Mouse (Mus musculus): ENCODE data around the gene Degs2. TPM values are rescaled to one million over a fixed set of nuclear protein-coding genes. Genes with fewer than 3 reads are reported as not detected.

The Degs2 gene
- polyA plus RNA-seq, 1 experiment, result 21.6 TPM

DNA sequence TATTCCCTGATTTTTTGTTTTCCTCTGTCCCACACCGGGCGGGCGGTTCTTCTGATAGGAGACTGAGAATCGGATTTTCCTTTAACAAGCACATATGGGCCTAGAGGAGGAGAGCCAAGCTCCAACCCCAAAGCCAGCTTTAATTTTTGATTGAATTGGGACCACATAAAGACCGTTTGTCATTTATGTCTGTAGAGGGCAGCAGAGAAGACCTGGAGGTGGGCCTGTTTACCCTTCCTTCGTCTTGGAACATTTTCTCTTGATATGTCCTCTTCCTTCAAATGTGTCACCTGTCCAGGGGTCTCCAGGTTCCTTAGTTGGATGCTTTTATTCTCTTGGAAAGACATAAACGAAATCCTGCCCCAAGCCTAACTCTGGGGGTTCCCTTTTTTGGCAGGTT is 4.0 kb upstream of the Degs2 start:
- no peak overlapping the region for H3K27ac ChIP-seq (ENCODE audit: control insufficient read depth, insufficient read depth, low read length)
- 52% methylated on average over 7 of the region's 7 CpGs for WGBS
- TF ChIP-seq CTCF (IDR thresholded peaks at IDR 0.05; ENCODE audit: borderline replicate concordance, control insufficient read depth, extremely low read depth, insufficient read depth, low read length, poor library complexity) (no peak), POLR2A (IDR thresholded peaks at IDR 0.05; ENCODE audit: control insufficient read depth, extremely low read depth, insufficient read depth, low read length, poor library complexity) (no peak)
- H3K4me3 ChIP-seq (ENCODE audit: control insufficient read depth, insufficient read depth, low read length), result no peak overlapping the region
- DNase-seq, result no peak
- H3K4me1 ChIP-seq (replicated peaks; ENCODE audit: control insufficient read depth, insufficient read depth, low read length), result peaks cover 13% of the 10 kb centered on the region
- no peaks in the 10 kb centered on the region for H3K36me3 ChIP-seq (ENCODE audit: control insufficient read depth, insufficient read depth, low read length)
- no peaks in the 10 kb centered on the region for H3K27me3 ChIP-seq (ENCODE audit: control insufficient read depth, insufficient read depth, low read length)

DNA sequence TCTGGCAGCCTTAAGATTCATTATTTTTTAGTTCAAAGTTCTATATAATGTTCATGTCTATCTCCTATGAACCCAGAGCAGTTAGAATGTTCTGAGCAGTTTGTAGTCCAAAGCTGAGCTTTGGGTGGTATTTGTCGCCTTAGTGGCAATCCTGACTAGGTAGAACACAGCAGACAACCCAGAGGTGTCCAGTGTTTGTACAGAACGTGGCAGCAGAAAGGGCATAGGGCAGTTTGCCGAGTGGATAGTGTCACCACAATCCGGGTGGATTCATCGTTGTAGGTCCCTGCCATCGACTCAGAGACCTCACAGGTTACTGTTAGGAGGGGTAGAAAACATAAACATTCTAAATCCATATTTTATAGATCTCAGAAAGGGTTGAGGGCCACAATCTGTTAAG is 3.4 kb upstream of the Degs2 start:
- no peaks in the 10 kb centered on the region for H3K27me3 ChIP-seq (ENCODE audit: control insufficient read depth, insufficient read depth, low read length)
- H3K27ac ChIP-seq (ENCODE audit: control insufficient read depth, insufficient read depth, low read length), result no peak overlapping the region
- H3K36me3 ChIP-seq (ENCODE audit: control insufficient read depth, insufficient read depth, low read length), result no peaks in the 10 kb centered on the region
- H3K4me1 ChIP-seq (replicated peaks; ENCODE audit: control insufficient read depth, insufficient read depth, low read length), result peaks cover 20% of the 10 kb centered on the region
- TF ChIP-seq POLR2A (IDR thresholded peaks at IDR 0.05; ENCODE audit: control insufficient read depth, extremely low read depth, insufficient read depth, low read length, poor library complexity) (no peak), CTCF (IDR thresholded peaks at IDR 0.05; ENCODE audit: borderline replicate concordance, control insufficient read depth, extremely low read depth, insufficient read depth, low read length, poor library complexity) (no peak)
- no peak overlapping the region for H3K4me3 ChIP-seq (ENCODE audit: control insufficient read depth, insufficient read depth, low read length)
- DNase-seq, result no peak
- whole genome bisulfite sequencing, result 95% methylated on average over 6 of the region's 6 CpGs

- no peaks in the 10 kb centered on the region for H3K27me3 ChIP-seq (ENCODE audit: control insufficient read depth, insufficient read depth, low read length)
- H3K4me3 ChIP-seq (ENCODE audit: control insufficient read depth, insufficient read depth, low read length), result peak overlapping the region; percentile 67
- no peaks in the 10 kb centered on the region for H3K36me3 ChIP-seq (ENCODE audit: control insufficient read depth, insufficient read depth, low read length)
- H3K4me1 ChIP-seq (replicated peaks; ENCODE audit: control insufficient read depth, insufficient read depth, low read length), result peaks cover 37% of the 10 kb centered on the region
- H3K27ac ChIP-seq (ENCODE audit: control insufficient read depth, insufficient read depth, low read length), result peak overlapping the region; percentile 89
- WGBS, result 5% methylated on average over 2 of the region's 2 CpGs
- DNase-seq, result peak; percentile 69
- TF ChIP-seq POLR2A (IDR thresholded peaks at IDR 0.05; ENCODE audit: control insufficient read depth, extremely low read depth, insufficient read depth, low read length, poor library complexity) (no peak), CTCF (IDR thresholded peaks at IDR 0.05; ENCODE audit: borderline replicate concordance, control insufficient read depth, extremely low read depth, insufficient read depth, low read length, poor library complexity) (no peak)
These were observed 894 bp downstream of the Degs2 start for GRCm38 (mm10) chr12:108701221-108701620.

GRCm38 (mm10) chr12:108700037-108700436 is 2.1 kb downstream of the Degs2 start:
- WGBS, result 61% methylated on average over 5 of the region's 5 CpGs
- no peaks in the 10 kb centered on the region for H3K36me3 ChIP-seq (ENCODE audit: control insufficient read depth, insufficient read depth, low read length)
- DNase-seq, result no peak
- no peaks in the 10 kb centered on the region for H3K27me3 ChIP-seq (ENCODE audit: control insufficient read depth, insufficient read depth, low read length)
- no peak for TF ChIP-seq CTCF (IDR thresholded peaks at IDR 0.05; ENCODE audit: borderline replicate concordance, control insufficient read depth, extremely low read depth, insufficient read depth, low read length, poor library complexity)
- no peak for TF ChIP-seq POLR2A (IDR thresholded peaks at IDR 0.05; ENCODE audit: control insufficient read depth, extremely low read depth, insufficient read depth, low read length, poor library complexity)
- H3K4me1 ChIP-seq (replicated peaks; ENCODE audit: control insufficient read depth, insufficient read depth, low read length), result peaks cover 37% of the 10 kb centered on the region
- H3K27ac ChIP-seq (ENCODE audit: control insufficient read depth, insufficient read depth, low read length), result no peak overlapping the region
- no peak overlapping the region for H3K4me3 ChIP-seq (ENCODE audit: control insufficient read depth, insufficient read depth, low read length)

GRCm38 (mm10) chr12:108699576-108699975 is 2.5 kb downstream of the Degs2 start:
- no peak for DNase-seq
- peaks cover 37% of the 10 kb centered on the region for H3K4me1 ChIP-seq (replicated peaks; ENCODE audit: control insufficient read depth, insufficient read depth, low read length)
- no peaks in the 10 kb centered on the region for H3K36me3 ChIP-seq (ENCODE audit: control insufficient read depth, insufficient read depth, low read length)
- WGBS, result 84% methylated on average over 10 of the region's 10 CpGs
- no peak for TF ChIP-seq CTCF (IDR thresholded peaks at IDR 0.05; ENCODE audit: borderline replicate concordance, control insufficient read depth, extremely low read depth, insufficient read depth, low read length, poor library complexity)
- no peak for TF ChIP-seq POLR2A (IDR thresholded peaks at IDR 0.05; ENCODE audit: control insufficient read depth, extremely low read depth, insufficient read depth, low read length, poor library complexity)
- H3K27me3 ChIP-seq (ENCODE audit: control insufficient read depth, insufficient read depth, low read length), result no peaks in the 10 kb centered on the region
- H3K27ac ChIP-seq (ENCODE audit: control insufficient read depth, insufficient read depth, low read length), result no peak overlapping the region
- H3K4me3 ChIP-seq (ENCODE audit: control insufficient read depth, insufficient read depth, low read length), result no peak overlapping the region

DNA sequence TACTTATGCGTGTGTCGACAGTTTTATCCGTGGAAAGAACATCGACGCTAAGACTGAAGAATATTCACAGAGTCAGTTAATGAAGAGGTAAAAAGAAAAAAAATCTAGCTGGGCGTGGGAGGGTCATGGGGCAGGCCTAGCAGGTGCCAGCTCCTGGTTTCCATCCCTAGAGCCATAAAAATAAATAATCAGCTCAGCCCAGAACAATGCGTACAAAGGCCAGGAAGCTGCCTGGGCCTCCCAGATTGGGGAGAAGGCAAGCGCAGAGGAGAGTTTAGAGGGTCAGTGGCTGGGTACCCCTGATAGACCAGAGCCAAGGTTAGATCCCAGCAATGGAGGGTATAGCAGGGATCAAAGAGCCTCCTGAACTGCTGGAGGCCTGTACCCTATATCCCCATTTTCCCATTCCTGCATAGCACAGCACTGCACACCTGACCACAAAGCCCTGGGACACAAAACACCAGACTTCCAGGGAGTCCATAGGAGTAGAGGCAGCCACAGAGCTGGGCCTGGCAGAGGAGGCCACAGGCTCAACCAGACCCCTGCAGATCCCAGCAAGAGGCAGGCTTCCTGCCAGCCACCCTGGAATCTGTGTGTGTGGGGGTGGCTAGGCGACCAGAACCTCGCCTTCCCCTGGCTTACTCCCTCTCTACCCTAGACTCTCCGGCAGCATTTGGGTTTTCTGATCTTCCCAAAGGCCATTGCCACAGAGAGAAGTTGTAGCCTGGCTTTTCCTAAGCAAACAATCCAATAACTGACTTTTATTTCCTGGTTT is 3.2 kb downstream of the Degs2 start:
- Histone ChIP-seq H3K4me3 (ENCODE audit: control insufficient read depth, insufficient read depth, low read length) (no peak overlapping the region), H3K4me1 (replicated peaks; ENCODE audit: control insufficient read depth, insufficient read depth, low read length) (peaks cover 37% of the 10 kb centered on the region), H3K36me3 (ENCODE audit: control insufficient read depth, insufficient read depth, low read length) (no peaks in the 10 kb centered on the region), H3K27ac (ENCODE audit: control insufficient read depth, insufficient read depth, low read length) (no peak overlapping the region), H3K27me3 (ENCODE audit: control insufficient read depth, insufficient read depth, low read length) (no peaks in the 10 kb centered on the region)
- TF ChIP-seq POLR2A (IDR thresholded peaks at IDR 0.05; ENCODE audit: control insufficient read depth, extremely low read depth, insufficient read depth, low read length, poor library complexity) (no peak), CTCF (IDR thresholded peaks at IDR 0.05; ENCODE audit: borderline replicate concordance, control insufficient read depth, extremely low read depth, insufficient read depth, low read length, poor library complexity) (no peak)
- 93% methylated on average over 11 of the region's 11 CpGs for WGBS
- no peak for DNase-seq
